Mouse (Mus musculus) G1E (cell line): Measurements from ENCODE around the gene Ppif. TPM values are rescaled to one million over a fixed set of nuclear protein-coding genes. Genes with fewer than 3 reads are reported as not detected.

ENCODE experiments used
- ATAC-seq: 2 replicates; pipeline ENCODE4 v1.8.0; 2016; ENCODE audit warnings: mild to moderate bottlenecking; ENCODE audit not compliant: insufficient number of reproducible peaks, poor library complexity, low FRiP score, severe bottlenecking; ENCODE audit errors: extremely low read depth
- DNase-seq: peaks from one replicate; pipeline ENCODE4 v3.0.0; 2012; ENCODE audit warnings: low spot score
- H3K27me3 ChIP-seq: 2 replicates; pipeline ENCODE4 v1.6.1; 2012; ENCODE audit warnings: mild to moderate bottlenecking, low read length, inconsistent platforms; ENCODE audit not compliant: insufficient read depth
- H3K36me3 ChIP-seq: replicated peaks from 2 replicates; pipeline ENCODE3; 2012; ENCODE audit warnings: mild to moderate bottlenecking, inconsistent platforms
- H3K4me1 ChIP-seq: 2 replicates; pipeline ENCODE4 v1.6.1; 2012; ENCODE audit warnings: low read depth, low read length, inconsistent platforms, mixed read lengths; ENCODE audit not compliant: insufficient read depth
- H3K4me3 ChIP-seq: 2 replicates; pipeline ENCODE4 v1.5.1; 2012; ENCODE audit warnings: low read depth, mild to moderate bottlenecking, inconsistent platforms, low read length, moderate library complexity, mixed read lengths
- H3K9me3 ChIP-seq: replicated peaks from 2 replicates; pipeline ENCODE4 v1.6.1; 2012; ENCODE audit warnings: inconsistent platforms
- CTCF ChIP-seq: IDR thresholded peaks from 2 replicates; pipeline ENCODE4 v1.5.1; 2012; ENCODE audit warnings: low read depth, low read length, inconsistent platforms, mixed read lengths
- GATA1 ChIP-seq: IDR thresholded peaks from 2 replicates; pipeline ENCODE4 v1.6.1; 2012; ENCODE audit warnings: borderline replicate concordance, low read length, inconsistent platforms, mixed read lengths
- GATA2 ChIP-seq: IDR thresholded peaks from 2 replicates; pipeline ENCODE4 v1.6.1; 2012; ENCODE audit warnings: low read depth, low read length, inconsistent platforms, borderline replicate concordance
- POLR2AphosphoS5 ChIP-seq: IDR thresholded peaks from 2 replicates; pipeline ENCODE4 v1.6.1; 2012; ENCODE audit warnings: low read depth, low read length, inconsistent platforms; ENCODE audit not compliant: insufficient replicate concordance
- TAL1 ChIP-seq: conservative IDR thresholded peaks from 2 replicates; pipeline ENCODE4 v1.6.1; 2012; ENCODE audit warnings: low read depth, low read length, inconsistent platforms, mixed read lengths
- polyA plus RNA-seq: library from polyadenylated mRNA; stranded (reverse); fragments of >175 nt; gene quantifications from 2 replicates; pipeline ENCODE4 v1.2.3, GENCODE M21; 2012
- total RNA-seq, 2 experiments: library from RNA; stranded (forward) in 1 of 2; stranded (reverse) in 1 of 2; fragments of 200-1000 nt in 1 of 2; fragments of >200 nt in 1 of 2; fragmentation: Nextera tagmentation in 1 of 2; gene quantifications; 2 replicates each; pipeline ENCODE4 v1.2.3; 2014 to 2017

The Ppif gene
- total and polyA plus RNA-seq, 3 experiments = 13.9 to 55.6 (median 41.0) TPM

- no peak overlapping the region for H3K4me3 ChIP-seq
- DNase-seq (no peak), ATAC-seq (no peak)
- TF ChIP-seq TAL1 (no peak), GATA1 (no peak), POLR2AphosphoS5 (no peak), GATA2 (no peak), CTCF (no peak)
- H3K9me3 ChIP-seq = no peaks in the 10 kb centered on the region
- H3K27me3 ChIP-seq = peaks cover 3% of the 10 kb centered on the region; the same call in 1 of the 2 replicates
- no peaks in the 10 kb centered on the region for H3K36me3 ChIP-seq
- H3K4me1 ChIP-seq = no peaks in the 10 kb centered on the region
These were observed 46.1 kb downstream of the Ppif start for GRCm38 (mm10) chr14:25739957-25740565.

GRCm38 (mm10) chr14:25741211-25741610 is 47.3 kb downstream of the Ppif start:
- no peaks in the 10 kb centered on the region for H3K9me3 ChIP-seq
- TF ChIP-seq CTCF = no peak
- TF ChIP-seq GATA1 = no peak
- no peak for TF ChIP-seq GATA2
- TF ChIP-seq POLR2AphosphoS5 = no peak
- no peak for TF ChIP-seq TAL1
- H3K36me3 ChIP-seq = no peaks in the 10 kb centered on the region
- H3K4me3 ChIP-seq = no peak overlapping the region
- ATAC-seq (no peak), DNase-seq (no peak)
- no peaks in the 10 kb centered on the region for H3K4me1 ChIP-seq
- H3K27me3 ChIP-seq = peaks cover 3% of the 10 kb centered on the region; the same call in 1 of the 2 replicates

- H3K36me3 ChIP-seq = no peaks in the 10 kb centered on the region
- peaks cover 3% of the 10 kb centered on the region; the same call in 1 of the 2 replicates for H3K27me3 ChIP-seq
- no peak for DNase-seq
- no peaks in the 10 kb centered on the region for H3K4me1 ChIP-seq
- no peak overlapping the region for H3K4me3 ChIP-seq
- no peaks in the 10 kb centered on the region for H3K9me3 ChIP-seq
- no peak for TF ChIP-seq GATA2
- TF ChIP-seq CTCF = no peak
- no peak for TF ChIP-seq TAL1
- TF ChIP-seq POLR2AphosphoS5 = no peak
- no peak for TF ChIP-seq GATA1
- ATAC-seq = no peak
These were observed 48.0 kb downstream of the Ppif start for GRCm38 (mm10) chr14:25741840-25742367.

- Histone ChIP-seq H3K9me3 (no peaks in the 10 kb centered on the region), H3K4me3 (no peak overlapping the region), H3K36me3 (no peaks in the 10 kb centered on the region), H3K4me1 (no peaks in the 10 kb centered on the region), H3K27me3 (peaks cover 3% of the 10 kb centered on the region; the same call in 1 of the 2 replicates)
- TF ChIP-seq POLR2AphosphoS5 (no peak), CTCF (no peak), TAL1 (no peak), GATA2 (no peak), GATA1 (no peak)
- ATAC-seq (no peak), DNase-seq (no peak)
These were observed 49.0 kb downstream of the Ppif start for GRCm38 (mm10) chr14:25742943-25743342.

GRCm38 (mm10) chr14:25745365-25746184 is 51.6 kb downstream of the Ppif start:
- Histone ChIP-seq H3K36me3 (no peaks in the 10 kb centered on the region), H3K4me1 (no peaks in the 10 kb centered on the region), H3K9me3 (no peaks in the 10 kb centered on the region), H3K4me3 (no peak overlapping the region), H3K27me3 (peaks cover 2% of the 10 kb centered on the region; the same call in 1 of the 2 replicates)
- DNase-seq (no peak), ATAC-seq (no peak)
- TF ChIP-seq POLR2AphosphoS5 (no peak), TAL1 (no peak), CTCF (no peak)

- no peak for DNase-seq
- H3K9me3 ChIP-seq = no peaks in the 10 kb centered on the region
- peaks cover 2% of the 10 kb centered on the region; the same call in 1 of the 2 replicates for H3K27me3 ChIP-seq
- no peaks in the 10 kb centered on the region for H3K4me1 ChIP-seq
- H3K4me3 ChIP-seq = no peak overlapping the region
- no peak for ATAC-seq
- TF ChIP-seq CTCF = no peak
- no peak for TF ChIP-seq GATA2
- TF ChIP-seq GATA1 = no peak
- no peak for TF ChIP-seq POLR2AphosphoS5
- no peak for TF ChIP-seq TAL1
- H3K36me3 ChIP-seq = no peaks in the 10 kb centered on the region
These were observed 52.4 kb downstream of the Ppif start for GRCm38 (mm10) chr14:25746371-25746770.
